Mouse (Mus musculus): ENCODE measurements at regions not wholly inside any gene's neighbourhood (a gene's known extent, or its start where the extent isn't known, plus 50 kb on each side); places are given as distances from the start of the nearest gene placed in this dataset.

DNA sequence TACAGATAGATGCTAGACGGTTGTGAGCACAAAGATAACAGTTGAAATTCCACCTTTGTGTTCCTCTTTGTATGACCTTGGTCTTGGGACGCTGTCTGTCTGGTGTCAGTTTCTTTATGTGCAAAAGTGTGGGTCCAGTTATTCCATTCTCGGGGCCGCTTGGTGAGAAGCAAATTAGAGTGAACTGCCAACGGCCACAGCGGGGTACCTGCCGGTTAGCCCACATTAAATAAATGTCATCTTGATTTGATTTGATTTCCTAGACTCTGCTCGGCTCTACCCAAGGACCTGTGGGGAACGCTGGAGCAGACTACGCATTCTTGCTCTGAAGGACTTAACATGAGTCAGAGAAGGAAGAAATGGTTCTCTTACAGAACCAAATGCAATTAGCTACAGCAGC lies 155.0 kb upstream of the Igsf21 start:
- DNase-seq: no peak

DNA sequence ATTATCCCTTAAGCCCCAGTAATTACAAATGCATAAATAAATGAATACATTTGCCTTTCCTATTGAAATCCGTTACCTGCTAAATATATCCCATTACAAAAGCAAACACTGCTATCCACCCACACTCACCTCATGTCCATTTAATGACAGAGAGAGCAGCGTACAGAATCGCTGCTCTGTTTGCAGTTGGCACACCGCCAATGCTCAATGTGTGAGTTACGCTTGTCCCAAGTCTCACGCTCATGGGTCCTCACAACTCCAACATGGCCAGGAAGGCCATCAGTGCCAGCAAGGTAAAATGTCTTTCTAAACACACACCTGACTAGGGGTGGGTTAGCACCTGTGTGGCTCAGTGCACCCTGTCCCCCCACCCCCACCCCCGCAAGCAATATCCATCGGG lies 150.0 kb upstream of the Igsf21 start:
- no peak for DNase-seq

DNA sequence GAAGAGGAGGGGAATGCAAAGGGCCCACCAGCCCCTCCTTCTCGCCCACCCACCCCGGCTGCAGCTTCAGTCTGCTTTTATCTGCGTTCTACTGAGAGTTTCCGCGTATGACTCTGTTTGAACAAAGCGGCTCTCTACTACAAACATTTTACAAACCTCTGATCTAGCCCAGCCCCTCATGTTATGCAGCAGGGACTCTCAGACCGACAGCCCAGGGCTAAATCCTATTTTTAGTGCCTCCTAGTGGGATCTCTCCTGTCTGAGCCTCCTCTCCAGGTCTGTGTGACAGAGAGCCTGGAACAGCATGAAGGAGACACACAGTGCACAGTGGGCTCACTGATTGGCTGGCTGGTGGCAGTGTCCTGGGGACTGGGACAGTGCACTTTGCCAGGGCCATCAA lies 145.7 kb upstream of the Igsf21 start:
- no peak for DNase-seq

DNA sequence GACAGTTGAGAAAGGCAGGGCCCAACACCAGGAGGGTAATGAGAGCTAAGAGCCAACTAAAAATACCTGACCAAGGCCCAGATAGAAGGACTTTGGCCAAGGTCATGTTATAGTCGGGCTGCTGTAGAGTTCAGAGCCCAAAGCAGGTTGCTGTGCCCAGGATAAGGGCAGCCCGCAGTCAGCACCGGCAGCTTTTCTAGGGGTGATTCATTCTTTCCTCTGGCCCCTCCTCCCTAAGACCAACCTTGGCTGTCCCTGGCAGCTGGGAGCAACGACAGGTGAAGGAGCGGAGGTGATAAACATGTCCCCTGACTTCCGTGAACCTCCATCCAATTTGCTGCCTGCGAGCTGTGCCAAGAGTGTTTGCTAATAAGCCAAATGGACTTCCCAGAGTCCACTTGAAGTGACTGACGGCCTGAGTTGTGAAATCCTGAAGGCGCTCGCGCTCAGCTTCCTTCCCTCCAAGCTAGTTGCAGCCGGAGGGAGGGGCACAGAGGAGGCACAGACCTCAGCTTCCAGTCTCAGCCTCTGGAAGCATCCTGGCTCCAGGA lies 144.2 kb upstream of the Igsf21 start:
- DNase-seq: peak; percentile 6 to 12

DNA sequence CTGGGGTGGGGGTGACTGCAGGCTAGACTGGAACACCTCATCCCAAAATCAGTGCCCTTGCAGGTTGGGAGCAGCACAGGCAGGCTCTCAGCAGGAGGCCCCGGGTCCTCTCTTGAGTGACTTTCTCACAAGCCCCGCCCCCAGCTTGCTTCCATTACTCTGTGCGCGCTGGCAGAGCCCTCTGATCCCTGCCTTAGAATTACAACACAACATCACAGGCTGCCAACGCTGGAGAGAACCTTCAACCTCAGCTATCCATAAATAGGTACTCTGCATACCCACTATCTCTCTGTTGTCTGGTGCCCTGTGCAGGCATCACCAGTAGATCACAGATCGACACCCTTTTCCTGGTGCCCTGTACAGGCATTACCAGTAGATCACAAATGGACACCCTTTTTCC lies 139.1 kb upstream of the Igsf21 start:
- DNase-seq: no peak

DNA sequence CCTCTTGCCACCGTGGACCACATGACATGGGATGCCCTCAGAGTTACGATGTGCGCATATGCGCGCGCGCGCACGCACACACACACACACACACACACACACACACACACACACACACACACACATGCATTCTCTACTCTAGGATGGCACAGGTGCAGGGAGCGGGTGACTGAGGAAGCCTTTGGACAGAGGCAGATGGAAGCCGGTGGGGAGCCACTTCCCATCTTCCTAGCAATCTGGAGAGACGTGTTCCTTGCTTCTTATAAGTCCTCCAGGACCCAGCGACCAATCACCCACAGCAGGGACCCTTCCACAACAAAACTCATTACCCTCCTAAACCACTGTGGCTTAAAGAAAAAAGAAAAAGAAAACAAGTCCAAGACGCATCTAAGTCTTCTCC lies 138.6 kb upstream of the Igsf21 start:
- no peak for DNase-seq

DNA sequence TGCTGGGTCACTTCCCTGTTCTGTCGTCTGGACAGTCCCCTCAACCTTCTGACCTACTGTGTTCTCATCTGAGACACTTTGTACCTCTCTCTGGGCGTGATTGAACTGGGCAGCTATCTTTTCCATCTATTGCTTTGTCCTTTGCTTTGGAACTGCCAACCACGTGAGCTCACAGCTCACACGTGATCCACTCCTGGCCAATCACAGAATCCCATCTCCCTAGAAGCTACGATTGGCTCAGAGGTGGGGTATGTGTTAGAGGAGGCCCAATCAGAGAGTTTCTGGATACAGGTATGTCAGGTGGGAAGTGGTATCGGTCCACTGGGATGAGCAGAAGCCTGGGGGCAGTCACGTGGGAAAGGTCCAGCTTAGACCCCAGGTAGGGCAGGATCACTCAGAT lies 137.0 kb upstream of the Igsf21 start:
- DNase-seq: no peak

DNA sequence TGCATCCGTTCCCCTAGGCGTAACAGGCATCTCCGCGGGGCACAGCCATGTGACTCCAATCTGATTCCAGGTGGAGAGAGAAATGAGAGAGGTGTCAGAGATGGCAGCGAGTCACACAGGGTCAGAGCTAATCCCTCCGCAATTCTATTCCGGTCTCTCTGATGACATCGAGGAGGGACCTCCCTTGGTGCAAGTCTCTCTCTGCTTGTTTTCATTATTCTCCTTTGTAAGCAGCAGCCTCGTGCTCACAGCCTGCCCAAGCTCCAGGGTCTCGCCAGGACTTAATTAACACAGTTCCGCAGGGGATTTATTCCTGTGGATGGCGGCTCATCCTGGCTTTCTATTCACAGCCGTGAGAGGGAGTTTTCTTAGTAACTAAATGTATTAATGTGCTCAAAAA lies 134.1 kb upstream of the Igsf21 start:
- DNase-seq: no peak

DNA sequence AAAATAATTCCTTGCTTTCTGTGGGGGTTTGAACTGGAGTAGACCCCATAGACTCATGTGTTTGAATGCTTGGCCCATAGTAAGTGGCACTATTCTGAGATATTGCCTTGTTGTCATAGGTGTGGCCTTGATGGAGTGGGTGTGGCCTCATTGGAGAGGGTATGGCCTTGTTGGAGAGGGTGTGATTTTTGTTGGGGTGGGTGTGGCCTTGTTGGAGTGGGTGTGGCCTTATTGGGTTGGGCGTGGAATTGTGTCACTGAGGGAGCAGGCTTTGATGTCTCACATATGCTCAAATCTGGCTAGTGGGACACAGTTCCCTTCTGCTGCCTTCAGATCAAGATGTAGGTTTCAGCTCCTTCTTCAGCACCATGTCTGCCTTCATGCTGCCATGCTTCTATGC lies 131.4 kb upstream of the Igsf21 start:
- DNase-seq: no peak

DNA sequence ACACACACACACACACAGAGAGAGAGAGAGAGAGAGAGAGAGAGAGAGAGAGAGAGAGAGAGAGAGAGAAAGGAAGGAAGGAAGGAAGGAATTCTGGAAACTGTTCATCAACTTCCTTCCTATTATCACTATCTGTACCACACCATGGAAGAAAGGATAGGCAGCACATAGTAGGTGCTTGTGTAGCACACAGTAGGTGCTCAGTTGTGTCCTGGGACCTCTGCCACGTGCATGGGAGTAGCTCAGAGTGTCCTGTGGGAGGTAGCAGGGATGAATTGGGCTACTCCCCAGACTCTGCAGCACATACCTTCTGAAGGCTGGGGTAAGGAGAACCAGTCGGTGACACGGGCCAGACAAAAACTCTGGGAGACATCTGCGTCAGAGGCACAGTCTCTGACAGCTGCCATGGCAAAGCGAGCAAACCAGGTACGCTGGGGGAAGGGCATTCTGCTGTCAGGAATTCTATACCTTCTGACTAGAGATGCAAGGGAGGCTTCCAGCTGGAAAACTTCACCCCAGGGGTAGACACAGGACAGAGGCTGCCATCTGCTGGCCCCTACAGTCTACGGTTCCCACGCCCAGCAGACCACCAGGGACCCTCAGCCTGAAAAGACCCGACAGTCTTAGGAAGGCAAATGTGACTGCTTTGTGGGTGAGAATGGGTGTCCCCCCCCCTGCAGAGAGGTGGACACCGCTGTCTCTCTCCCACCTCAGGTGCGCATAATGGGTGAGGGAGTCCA lies 126.2 kb upstream of the Igsf21 start:
- no peak for DNase-seq

DNA sequence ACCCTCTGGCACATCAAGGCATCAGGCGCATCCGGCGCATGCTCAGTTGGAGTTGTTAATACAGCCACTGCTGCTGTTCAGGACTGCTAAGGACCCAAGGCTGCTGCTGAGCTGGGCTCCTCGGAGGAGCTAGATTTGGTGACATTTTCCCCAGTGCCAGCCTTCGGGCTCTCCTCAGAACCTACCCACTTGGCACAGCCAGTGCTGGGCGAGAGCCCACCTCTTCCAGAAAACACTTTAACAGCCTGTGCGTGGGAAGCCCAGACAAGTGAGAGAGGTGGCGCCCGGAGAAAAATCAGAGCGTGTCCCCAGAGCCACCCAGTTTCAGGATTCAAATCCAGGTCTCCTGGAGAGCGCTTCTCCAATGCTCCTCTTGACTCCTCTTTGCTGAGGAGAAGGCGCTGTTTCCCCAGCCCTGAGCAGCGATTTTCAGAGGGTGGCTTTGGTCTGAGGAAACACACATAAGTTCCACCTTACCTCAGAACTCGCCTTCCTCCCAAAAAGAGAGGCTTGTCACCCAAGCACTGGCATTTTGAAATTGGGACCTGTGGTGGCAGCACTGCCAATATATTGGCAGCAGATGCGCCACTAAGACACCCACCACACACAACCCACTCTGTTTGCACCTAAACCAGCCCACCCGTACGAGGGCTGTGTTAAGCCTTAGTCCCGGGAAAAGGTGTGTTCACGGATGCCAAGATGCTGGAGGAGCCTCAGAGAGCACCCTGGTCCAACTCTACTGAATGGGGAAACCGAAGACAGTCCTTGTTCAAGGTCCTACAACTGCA lies 125.0 kb upstream of the Igsf21 start:
- DNase-seq: no peak

DNA sequence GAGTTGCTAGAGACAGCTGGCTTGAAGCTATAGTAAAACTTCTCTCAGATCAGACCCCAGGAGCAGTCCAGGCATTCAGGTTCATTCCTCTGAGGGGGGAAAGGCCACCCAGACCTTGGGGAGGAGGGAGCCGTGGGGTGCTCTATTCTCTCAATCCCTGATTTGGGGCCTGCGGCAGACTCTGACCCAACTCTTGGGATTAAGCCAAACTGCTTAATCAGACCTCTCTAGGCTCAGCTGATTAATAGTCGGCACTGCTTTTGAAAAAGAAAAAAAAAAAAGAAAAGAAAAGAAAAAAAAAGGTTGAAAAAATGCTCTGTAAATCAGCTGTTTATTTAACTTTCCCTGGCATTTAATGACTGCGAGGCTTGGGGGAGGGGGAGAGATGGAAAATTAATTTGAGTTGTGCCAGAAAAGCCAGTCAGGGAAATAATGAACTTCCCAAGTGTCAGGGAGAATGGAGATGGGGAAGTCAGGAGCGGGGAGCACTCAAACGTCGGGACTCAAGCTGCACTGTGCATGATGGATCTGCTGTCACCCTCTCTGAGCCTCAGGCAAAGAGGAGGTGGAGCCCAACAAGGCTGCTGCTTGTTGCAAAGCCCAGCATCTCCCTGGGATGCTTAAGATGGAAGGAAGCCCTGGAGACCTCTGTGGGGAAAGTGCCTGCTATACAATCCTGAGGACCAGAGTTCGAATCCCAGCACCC lies 120.5 kb upstream of the Igsf21 start:
- DNase-seq: no peak

DNA sequence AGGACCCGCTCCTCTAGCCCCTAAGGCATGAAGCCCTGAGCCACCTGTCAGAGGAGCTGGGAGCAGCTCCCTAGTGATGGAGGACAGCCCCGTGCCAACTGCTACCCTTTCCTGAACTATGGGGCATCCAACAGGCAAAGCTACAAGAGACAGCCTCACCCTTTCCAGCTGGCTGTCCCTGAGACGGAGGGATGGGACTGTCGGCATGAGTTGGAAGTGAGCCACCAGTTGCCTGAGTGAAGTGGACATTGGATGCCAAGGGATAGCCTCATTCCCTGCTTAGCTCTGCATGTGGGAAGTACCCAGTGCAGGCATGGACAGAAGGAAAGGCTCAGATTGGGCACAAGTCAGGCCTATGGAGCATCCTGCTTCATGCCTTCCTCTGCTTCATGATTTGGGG lies 112.3 kb upstream of the Igsf21 start:
- DNase-seq: no peak

DNA sequence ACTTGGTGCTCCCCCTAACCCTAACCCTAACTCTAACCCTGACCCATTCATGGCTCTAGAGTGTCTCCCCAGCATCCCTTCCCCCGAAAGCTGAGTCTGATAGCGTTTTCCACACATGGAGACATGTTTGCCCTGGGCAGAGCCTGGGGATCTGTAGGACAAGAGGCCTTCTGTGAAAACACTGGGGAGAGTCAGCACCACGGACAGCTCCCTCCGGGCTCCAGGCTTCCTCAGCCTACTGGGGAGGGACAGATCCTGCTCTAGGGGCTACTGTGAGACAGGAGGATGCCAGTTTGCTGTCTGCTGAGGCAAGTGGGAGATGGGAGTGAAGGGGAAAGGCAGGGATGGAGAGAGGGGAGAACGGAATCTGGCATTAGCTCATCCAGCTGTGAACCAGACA lies 111.5 kb upstream of the Igsf21 start:
- DNase-seq: peak; percentile 32 to 75

DNA sequence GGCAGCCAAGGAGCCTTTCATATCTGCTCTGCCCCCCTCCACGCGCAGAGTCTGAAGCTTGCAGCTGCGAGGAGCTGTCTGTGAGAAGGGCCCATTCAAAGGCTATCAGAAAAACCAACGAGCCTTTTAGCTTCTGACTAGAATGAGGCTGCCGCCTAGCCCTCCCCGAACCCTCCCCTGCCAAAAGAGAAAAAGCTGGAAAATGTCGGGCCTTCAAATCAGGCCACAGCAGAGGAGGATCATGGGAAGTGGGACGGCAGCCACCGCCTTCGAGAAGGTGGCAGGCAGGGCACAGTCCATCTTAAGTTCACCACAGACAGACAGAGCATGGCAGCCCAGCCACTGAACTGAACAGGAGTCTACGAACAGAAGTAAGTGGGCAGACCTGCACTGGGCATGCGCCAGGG lies 108.6 kb upstream of the Igsf21 start:
- DNase-seq: no peak

DNA sequence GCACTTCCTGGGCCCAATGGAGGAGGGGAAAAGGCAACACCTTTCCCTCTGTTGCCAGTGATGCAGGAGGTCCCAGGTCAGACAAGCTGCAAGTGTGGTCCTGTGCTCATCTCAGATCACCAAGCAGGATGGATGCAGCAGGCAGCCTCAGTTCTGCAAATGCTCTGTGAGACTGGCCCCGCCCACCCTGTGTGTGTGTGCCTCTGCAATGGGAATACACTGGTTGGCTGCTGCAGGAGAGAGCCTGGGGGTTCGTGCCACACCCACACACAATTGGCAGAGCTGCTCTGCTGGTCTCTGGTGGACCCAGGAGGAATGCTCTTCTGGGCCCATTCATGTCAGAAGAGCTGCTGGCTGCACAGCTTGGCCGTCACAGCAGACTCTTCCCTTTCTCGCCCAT lies 102.2 kb upstream of the Igsf21 start:
- no peak for DNase-seq

DNA sequence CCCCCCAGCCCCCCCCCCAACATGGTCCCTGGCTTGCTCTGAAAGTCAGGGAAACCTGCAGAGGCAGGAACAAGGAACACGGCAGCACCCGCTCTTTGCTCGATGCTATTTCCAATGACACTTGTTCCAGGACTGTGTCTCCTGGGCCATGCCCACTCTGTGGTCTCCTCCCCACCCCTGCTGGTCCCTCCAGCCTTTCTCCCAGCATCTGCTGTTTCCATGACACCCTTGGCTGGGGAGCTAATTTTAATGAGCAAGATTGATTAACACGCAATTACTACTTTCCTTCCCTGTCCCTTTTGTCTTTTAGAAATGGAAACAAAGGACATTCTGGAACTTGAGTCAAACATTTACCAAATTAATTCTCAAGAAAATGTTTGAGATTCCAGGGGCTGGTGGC lies 83.6 kb upstream of the Igsf21 start:
- DNase-seq: no peak

DNA sequence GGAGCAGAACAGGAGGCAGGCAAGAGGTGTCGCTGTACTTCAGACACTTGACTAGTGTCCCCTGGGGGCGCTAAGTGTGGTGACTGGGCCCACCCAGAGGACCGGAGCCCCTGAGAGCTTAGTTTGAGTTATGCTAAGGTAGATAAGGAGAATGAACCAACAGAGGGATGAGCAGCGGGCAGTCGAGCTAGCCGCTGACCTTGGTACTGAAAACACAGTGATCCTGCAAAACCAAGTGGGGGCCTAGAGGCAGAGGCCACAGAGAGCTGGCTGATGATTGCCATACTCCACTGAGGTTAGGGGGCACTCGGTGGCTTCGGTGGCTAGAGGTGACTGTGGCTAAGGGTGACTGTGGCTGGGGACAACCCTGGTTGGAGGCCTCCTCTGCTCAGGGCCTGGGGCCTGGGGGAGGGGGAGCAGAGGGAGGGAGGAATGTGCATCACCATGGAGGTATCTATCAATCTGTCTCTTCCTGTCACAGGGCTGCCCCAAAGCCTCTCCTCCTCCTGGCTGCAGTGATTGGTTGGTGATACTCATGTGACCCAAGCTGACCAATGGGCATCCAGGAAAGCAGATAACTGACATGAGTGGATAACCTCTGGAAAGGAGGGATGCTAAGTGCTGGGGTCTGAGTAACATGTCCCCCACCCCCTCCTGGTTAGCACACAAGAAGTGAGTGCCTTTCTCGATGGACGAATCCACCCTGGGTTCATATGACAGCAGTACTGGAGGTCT lies 80.3 kb upstream of the Igsf21 start:
- no peak for DNase-seq

DNA sequence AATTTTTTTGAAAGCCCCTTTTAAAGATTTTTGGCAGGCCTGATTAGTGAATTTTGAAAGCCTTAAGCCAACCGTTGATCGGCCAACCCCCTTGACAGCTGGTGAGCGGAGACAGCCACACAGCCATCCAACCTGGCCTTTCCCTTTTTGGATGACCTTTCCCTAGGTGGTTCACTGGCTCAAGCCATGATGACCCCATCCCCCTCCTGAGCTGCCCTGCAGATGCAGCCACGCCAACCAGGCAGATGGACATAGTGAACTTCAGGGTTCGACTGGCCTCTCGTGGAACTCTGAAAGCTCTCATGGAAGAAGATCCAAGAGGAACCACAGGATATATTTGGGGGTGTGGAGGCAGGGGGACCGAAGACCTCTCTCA lies 79.1 kb upstream of the Igsf21 start:
- no peak for DNase-seq

DNA sequence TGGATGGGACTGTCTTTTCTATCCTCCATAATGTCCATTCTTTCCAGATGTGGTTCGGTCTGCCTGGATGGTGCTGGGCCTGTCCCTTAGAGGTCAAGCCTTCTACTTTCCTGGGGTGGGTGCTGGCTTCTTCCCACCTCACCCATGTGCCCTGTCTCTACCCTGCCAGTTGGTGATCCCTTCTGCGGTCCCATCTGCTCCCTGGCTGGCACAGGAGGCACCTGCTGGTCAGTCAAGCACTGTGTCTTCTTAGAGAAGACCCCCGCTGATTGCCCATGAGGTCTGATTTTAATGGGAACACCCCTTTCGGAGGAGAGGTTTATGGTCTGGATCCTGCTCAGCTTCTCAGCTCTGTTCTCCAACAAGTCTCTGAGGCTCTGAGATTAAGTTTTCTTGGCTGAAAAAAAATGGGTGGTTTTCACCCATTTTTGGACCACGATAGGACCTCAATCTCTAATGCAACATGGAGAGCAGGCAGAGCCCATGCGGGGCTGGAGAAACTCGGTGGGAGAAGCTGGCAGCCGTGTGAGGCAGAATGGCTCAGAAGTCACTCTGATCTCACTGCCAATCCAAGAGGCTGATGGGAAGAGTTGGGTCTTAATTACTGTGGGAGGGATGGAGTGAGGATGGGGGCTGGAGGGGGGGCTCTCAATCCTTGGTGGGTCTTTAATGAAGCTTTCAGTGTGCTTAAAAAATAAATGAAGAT lies 78.5 kb upstream of the Igsf21 start:
- DNase-seq: no peak

DNA sequence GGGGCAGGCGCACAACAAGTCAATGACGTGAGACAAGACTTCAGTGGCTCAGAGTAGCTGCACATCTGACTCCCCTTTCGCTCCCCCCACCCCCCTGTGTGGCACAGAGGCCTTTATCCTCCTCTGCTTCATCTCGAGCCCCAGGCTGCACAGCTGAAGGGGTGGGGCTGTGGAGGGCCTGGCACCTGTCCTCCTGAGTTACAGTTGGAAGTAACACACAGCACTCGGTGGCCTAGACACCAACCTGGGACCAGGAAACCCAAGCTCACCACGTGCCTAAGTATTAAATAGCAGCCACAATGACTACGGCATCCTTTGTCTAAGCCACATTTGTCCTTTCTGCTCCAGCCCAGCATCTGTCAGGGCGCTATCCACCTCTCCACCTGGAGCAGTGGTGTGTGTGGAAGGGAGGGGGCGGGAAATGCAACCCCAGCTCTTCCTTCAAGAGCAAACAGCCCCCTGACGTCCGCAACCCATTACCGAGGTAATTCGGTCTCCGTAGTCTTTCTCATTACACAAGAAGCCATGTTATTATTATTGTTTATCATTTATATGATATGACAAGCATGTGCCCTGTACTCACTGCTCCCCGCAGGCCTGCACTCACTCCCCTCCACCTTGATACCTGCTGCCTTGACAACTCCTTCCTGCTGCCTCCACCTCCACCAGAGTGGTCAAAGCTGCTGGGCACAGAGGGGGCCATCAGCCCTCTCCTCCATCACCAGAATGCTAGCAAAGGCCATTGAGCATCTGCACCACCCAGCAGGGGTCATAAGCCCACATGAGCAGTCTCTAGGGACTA lies 73.7 kb upstream of the Igsf21 start:
- DNase-seq: no peak

Measured in heart, adult 18-20 months (tissue).